Mouse (Mus musculus) heart, postnatal 25 days (tissue): ENCODE measurements at regions not wholly inside any gene's neighbourhood (a gene's known extent, or its start where the extent isn't known, plus 50 kb on each side); places are given as distances from the start of the nearest gene placed in this dataset.
"Not testable (repeated sequence)": the region's sequence is repeated elsewhere in the genome, so short reads cannot be mapped to it uniquely, and the experiment has no call there.

ENCODE experiments used
- DNase-seq: peaks from one replicate; pipeline ENCODE4 v3.0.0; 2022; ENCODE audit warnings: low spot score
- intact Hi-C: fragments of 180-260 bp; cut with DNase I; formaldehyde crosslinking; loops from one replicate; pipeline ENCODE4 v1.15.1; 2025

GRCm38 (mm10) chr7:25981167-25981566 is 80.1 kb upstream of the Cyp2b13 start:
- intact Hi-C loops: loop anchor here (5.0 kb wide), 1 partner anchor 101 kb away; no protein-coding TSS in a partner anchor
- DNase-seq: no peak

GRCm38 (mm10) chr7:25986981-25987380 is 74.3 kb upstream of the Cyp2b13 start:
- intact Hi-C loops: no loop called here

GRCm38 (mm10) chr7:25988322-25988721 is 73.0 kb upstream of the Cyp2b13 start:
- intact Hi-C loops: no loop called here
- no peak for DNase-seq

More at GRCm38 (mm10) chr7:25986981-25987380, 74.3 kb upstream of the Cyp2b13 start:
- no peak for DNase-seq

- intact Hi-C loops, DNase-seq: not testable (repeated sequence)
Observed at GRCm38 (mm10) chr7:26005916-26006315, 55.4 kb upstream of the Cyp2b13 start.

- DNase-seq: no peak
- intact Hi-C loops: no loop called here
Observed at GRCm38 (mm10) chr7:26008056-26008455, 53.2 kb upstream of the Cyp2b13 start.
